16 mouse cellular contexts compared by ENCODE assay signal in genomic region chr8:89324462-89325247, GRCm38 (mm10).
A peak's percentile ranks its signal among the peaks of the same experiment; 100 is the strongest.
DNase-seq lines count a peak whose midpoint lies in the region; ATAC-seq and TF ChIP-seq lines count a peak whose summit lies in the region.
"Had no signal": no experiment of that assay in that cellular context is flagged by ENCODE, and none has a peak within 500 bp of the region (broad histone marks: within the 10 kb centered on the region; RNA-seq: fewer than 3 reads in every experiment).

No protein-coding gene starts in this region.

- H3K9ac ChIP-seq in hindbrain, embryonic 12.5 days: no peak overlapping the region
- no peak overlapping the region for H3K9ac ChIP-seq in hindbrain, embryonic 16.5 days (ENCODE audit: low read depth, low read length)
- no peak overlapping the region for H3K9ac ChIP-seq in forebrain, embryonic 12.5 days
- no peak overlapping the region for H3K9ac ChIP-seq in neural tube, embryonic 13.5 days
- H3K9ac ChIP-seq: midbrain, embryonic 13.5 days had no signal

- peaks cover 14% of the 10 kb centered on the region for H3K4me1 ChIP-seq in hindbrain, embryonic 12.5 days
- H3K4me1 ChIP-seq in hindbrain, embryonic 16.5 days (ENCODE audit: control insufficient read depth, insufficient read depth, low read depth, low read length): no peaks in the 10 kb centered on the region
- peaks cover 20% of the 10 kb centered on the region for H3K4me1 ChIP-seq in forebrain, embryonic 12.5 days
- peaks cover 23% of the 10 kb centered on the region for H3K4me1 ChIP-seq in neural tube, embryonic 13.5 days (replicated peaks)
- H3K4me1 ChIP-seq in limb, embryonic 10.5 days: peaks cover 8% of the 10 kb centered on the region

- H3K27me3 ChIP-seq in hindbrain, embryonic 12.5 days: no peaks in the 10 kb centered on the region
- H3K27me3 ChIP-seq in hindbrain, embryonic 16.5 days (replicated peaks; ENCODE audit: control insufficient read depth, insufficient read depth, low read length): no peaks in the 10 kb centered on the region; the same call in 1 of the 2 replicates
- H3K27me3 ChIP-seq in forebrain, embryonic 12.5 days: no peaks in the 10 kb centered on the region
- no peaks in the 10 kb centered on the region for H3K27me3 ChIP-seq in neural tube, embryonic 13.5 days
- H3K27me3 ChIP-seq in limb, embryonic 10.5 days (ENCODE audit: low read depth, poor library complexity, severe bottlenecking): 0 out of 2 replicates have a peak, but pooled peaks cover 7% of the 10 kb centered on the region
- H3K27me3 ChIP-seq: midbrain, embryonic 13.5 days had no signal

- no peak overlapping the region for H3K4me2 ChIP-seq in hindbrain, embryonic 12.5 days (replicated peaks)
- no peak overlapping the region for H3K4me2 ChIP-seq in hindbrain, embryonic 16.5 days (ENCODE audit: low read length)
- peak overlapping the region; percentile 13 for H3K4me2 ChIP-seq in forebrain, embryonic 12.5 days
- H3K4me2 ChIP-seq in neural tube, embryonic 13.5 days: no peak overlapping the region
- H3K4me2 ChIP-seq: midbrain, embryonic 13.5 days had no signal

- H3K9me3 ChIP-seq in hindbrain, embryonic 12.5 days (replicated peaks): no peaks in the 10 kb centered on the region
- no peaks in the 10 kb centered on the region for H3K9me3 ChIP-seq in hindbrain, embryonic 16.5 days (ENCODE audit: control insufficient read depth, low read length)
- H3K9me3 ChIP-seq in forebrain, embryonic 12.5 days: no peaks in the 10 kb centered on the region
- H3K9me3 ChIP-seq in neural tube, embryonic 13.5 days: no peaks in the 10 kb centered on the region
- no peaks in the 10 kb centered on the region for H3K9me3 ChIP-seq in limb, embryonic 10.5 days (replicated peaks)
- H3K9me3 ChIP-seq: midbrain, embryonic 13.5 days had no signal

- peak; percentile 63; the same call in 1 of the 2 replicates for ATAC-seq in hindbrain, embryonic 12.5 days (ENCODE audit: low FRiP score)
- ATAC-seq in hindbrain, embryonic 16.5 days: no peak
- peak; percentile 80 for ATAC-seq in forebrain, embryonic 12.5 days (ENCODE audit: low FRiP score)
- peak; percentile 59; the same call in 1 of the 2 replicates for ATAC-seq in neural tube, embryonic 13.5 days (ENCODE audit: low read depth)
- ATAC-seq: inflammation-experienced regulatory T-cells, adult 6 months; lung, postnatal 0 days; midbrain, embryonic 13.5 days had no signal

- WGBS in hindbrain, embryonic 12.5 days: 37% methylated on average over 12 of the region's 12 CpGs
- WGBS in hindbrain, embryonic 16.5 days: 25% methylated on average over 12 of the region's 12 CpGs
- 22% methylated on average over 12 of the region's 12 CpGs for WGBS in forebrain, embryonic 12.5 days
- WGBS in neural tube, embryonic 13.5 days: 24% methylated on average over 12 of the region's 12 CpGs
- WGBS in limb, embryonic 10.5 days: 87% methylated on average over 12 of the region's 12 CpGs

- no peaks in the 10 kb centered on the region for H3K36me3 ChIP-seq in hindbrain, embryonic 12.5 days
- H3K36me3 ChIP-seq in hindbrain, embryonic 16.5 days (ENCODE audit: control insufficient read depth, insufficient read depth, low read length): no peaks in the 10 kb centered on the region
- no peaks in the 10 kb centered on the region for H3K36me3 ChIP-seq in forebrain, embryonic 12.5 days (replicated peaks)
- H3K36me3 ChIP-seq in neural tube, embryonic 13.5 days: no peaks in the 10 kb centered on the region
- no peaks in the 10 kb centered on the region for H3K36me3 ChIP-seq in limb, embryonic 10.5 days
- H3K36me3 ChIP-seq: midbrain, embryonic 13.5 days had no signal

- H3K27ac ChIP-seq in hindbrain, embryonic 12.5 days: no peak overlapping the region
- H3K27ac ChIP-seq in hindbrain, embryonic 16.5 days (ENCODE audit: low read depth, low read length): no peak overlapping the region
- peak overlapping the region; percentile 83 for H3K27ac ChIP-seq in forebrain, embryonic 12.5 days
- H3K27ac ChIP-seq in neural tube, embryonic 13.5 days (replicated peaks): 0 out of 2 replicates have a peak overlapping the region, but pooled peaks have one; percentile 1
- H3K27ac ChIP-seq in limb, embryonic 10.5 days: no peak overlapping the region
- H3K27ac ChIP-seq: gastrocnemius, adult 2 months; midbrain, embryonic 13.5 days had no signal

- peak; percentile 95 for DNase-seq in brain, embryonic 14.5 days (ENCODE audit: low read depth)
- DNase-seq in cerebellum, adult 18-20 months: no peak
- DNase-seq in limb, embryonic 10.5 days (ENCODE audit: low spot score): no peak
- DNase-seq: cerebellum, adult 9-11 months; gastrocnemius, adult 2 months; heart, postnatal 36 days; kidney, postnatal 36 days; liver; thymus, adult 2 months had no signal

- no peak for TF ChIP-seq POLR2A in brain, embryonic 14.5 days (IDR thresholded peaks at IDR 0.05; ENCODE audit: borderline replicate concordance, extremely low read depth, insufficient read depth, insufficient read length, poor library complexity, severe bottlenecking)

- no peak overlapping the region for H3K4me3 ChIP-seq in hindbrain, embryonic 12.5 days
- H3K4me3 ChIP-seq in hindbrain, embryonic 16.5 days (ENCODE audit: low read length): no peak overlapping the region
- H3K4me3 ChIP-seq in forebrain, embryonic 12.5 days (replicated peaks): no peak overlapping the region
- H3K4me3 ChIP-seq in neural tube, embryonic 13.5 days: no peak overlapping the region
- H3K4me3 ChIP-seq in limb, embryonic 10.5 days: no peak overlapping the region
- H3K4me3 ChIP-seq: gastrocnemius, adult 2 months; midbrain, embryonic 13.5 days had no signal

- TF ChIP-seq CTCF in brain, embryonic 14.5 days (IDR thresholded peaks at IDR 0.05; ENCODE audit: borderline replicate concordance, extremely low read depth, insufficient read depth, insufficient read length): no peak

Comparison
In these comparisons a context has a peak if more than half of its experiments do, and no peak if none do; other contexts are left out.
1. H3K27ac ChIP-seq: peak in forebrain, embryonic 12.5 days (single experiment) and neural tube, embryonic 13.5 days (single experiment); none in hindbrain, embryonic 12.5 days (single experiment), hindbrain, embryonic 16.5 days (single experiment) and limb, embryonic 10.5 days (single experiment).